Mouse (Mus musculus) spleen, postnatal 0 days (tissue): ENCODE data around the gene 4930522H14Rik. TPM values are rescaled to one million over a fixed set of nuclear protein-coding genes. Genes with fewer than 3 reads are reported as not detected.

Experiments used
- polyA plus RNA-seq: library from polyadenylated mRNA; unstranded; fragments of >200 nt; fragmentation: Nextera tagmentation; extraction: Ambion mirVana; gene quantifications from 2 replicates; pipeline ENCODE4 v1.2.1, GENCODE M21; 2015

4930522H14Rik gene
- polyA plus RNA-seq: not detected in 2 replicates

GRCm38 (mm10) chr4:109531111-109531510 lies at the start of gene 4930522H14Rik:
Gene 4930522H14Rik (minus strand): TSS chr4:109531297.

GRCm38 (mm10) chr4:109484621-109485020 lies 46.5 kb downstream of the 4930522H14Rik start, which contains the start of gene Rnf11:
Gene Rnf11 (minus strand): TSS chr4:109484728.

Other genes with a start within 250 kb of the 4930522H14Rik start
- gene Ttc39a, start 124.7 kb downstream of the 4930522H14Rik start, polyA plus RNA-seq: 8.5 and 10.0 TPM in 2 replicates
- gene Rnf11, start 46.6 kb downstream of the 4930522H14Rik start, polyA plus RNA-seq: 34.9 and 39.8 TPM in 2 replicates
- 26.6 and 29.2 TPM in 2 replicates for gene Cdkn2c, start 135.9 kb upstream of the 4930522H14Rik start, polyA plus RNA-seq
- 15.4 and 15.9 TPM in 2 replicates for gene Faf1, start 145.3 kb upstream of the 4930522H14Rik start, polyA plus RNA-seq